Mouse (Mus musculus) stomach, embryonic 15.5 days (tissue): ENCODE results near the gene Ccdc12. TPM values are rescaled to one million over a fixed set of nuclear protein-coding genes. Genes with fewer than 3 reads are reported as not detected.

Experiments
- ATAC-seq: fragments of 200-750 bp; cut with Nextera tagmentation; 2 replicates; pipeline ENCODE4 v1.8.0; 2017; ENCODE audit warnings: low read depth, moderate number of reproducible peaks, moderate TSS enrichment; ENCODE audit not compliant: insufficient read depth, low FRiP score
- H3K27ac ChIP-seq: fragments of 300-500 bp; sonication (generic); 2 replicates; pipeline ENCODE4 v1.5.1; 2015; ENCODE audit warnings: mild to moderate bottlenecking, inconsistent platforms
- H3K27me3 ChIP-seq: fragments of 300-500 bp; sonication (generic); replicated peaks from 2 replicates; pipeline ENCODE4 v1.6.1; 2015; ENCODE audit warnings: inconsistent platforms
- H3K36me3 ChIP-seq: fragments of 300-500 bp; sonication (generic); 2 replicates; pipeline ENCODE4 v1.6.1; 2015; ENCODE audit warnings: inconsistent platforms
- H3K4me1 ChIP-seq: fragments of 300-500 bp; sonication (generic); 2 replicates; pipeline ENCODE4 v1.6.1; 2015; ENCODE audit warnings: inconsistent platforms
- H3K4me2 ChIP-seq: fragments of 300-500 bp; sonication (generic); 2 replicates; pipeline ENCODE4 v1.6.1; 2015; ENCODE audit warnings: mild to moderate bottlenecking, inconsistent platforms
- H3K4me3 ChIP-seq: fragments of 300-500 bp; sonication (generic); replicated peaks from 2 replicates; pipeline ENCODE4 v1.5.1; 2015; ENCODE audit warnings: inconsistent platforms
- H3K9ac ChIP-seq: fragments of 300-500 bp; sonication (generic); 2 replicates; pipeline ENCODE4 v1.6.1; 2015; ENCODE audit warnings: inconsistent platforms
- H3K9me3 ChIP-seq: fragments of 300-500 bp; sonication (generic); 2 replicates; pipeline ENCODE4 v1.6.1; 2016; ENCODE audit warnings: inconsistent platforms
- WGBS: fragments of 180-500 bp; shearing (Covaris S2); methylation state at CpG from one replicate; pipeline ENCODE4 v1.1.7; 2015; 5-methylcytosine and 5-hydroxymethylcytosine counted together
- polyA plus RNA-seq: library from polyadenylated mRNA; unstranded; fragments of >200 nt; fragmentation: Nextera tagmentation; extraction: Ambion mirVana; gene quantifications from 2 replicates; pipeline ENCODE4 v1.2.1, GENCODE M21; 2015

The Ccdc12 gene
- polyA plus RNA-seq, 1 experiment from 2014 or later, result 160 TPM

GRCm38 (mm10) chr9:110716775-110717174 is 60.5 kb downstream of the Ccdc12 start:
- no peak for ATAC-seq
- H3K9me3 ChIP-seq, result no peaks in the 10 kb centered on the region
- WGBS, result 32% methylated on average over 4 of the region's 4 CpGs

GRCm38 (mm10) chr9:110718071-110718470 is 61.8 kb downstream of the Ccdc12 start:
- Histone ChIP-seq H3K36me3 (peaks cover 3% of the 10 kb centered on the region; the same call in 1 of the 2 replicates), H3K27ac (no peak overlapping the region), H3K9ac (no peak overlapping the region), H3K9me3 (no peaks in the 10 kb centered on the region), H3K4me1 (0 out of 2 replicates have a peak, but pooled peaks cover 5% of the 10 kb centered on the region), H3K27me3 (no peaks in the 10 kb centered on the region), H3K4me3 (no peak overlapping the region), H3K4me2 (no peak overlapping the region)
- WGBS, result 86% methylated on average over 6 of the region's 6 CpGs
- ATAC-seq, result no peak

More at GRCm38 (mm10) chr9:110716775-110717174, 60.5 kb downstream of the Ccdc12 start:
- H3K27me3 ChIP-seq, result no peaks in the 10 kb centered on the region
- H3K9ac ChIP-seq, result no peak overlapping the region
- no peak overlapping the region for H3K4me3 ChIP-seq
- 0 out of 2 replicates have a peak, but pooled peaks cover 5% of the 10 kb centered on the region for H3K4me1 ChIP-seq
- H3K27ac ChIP-seq, result no peak overlapping the region
- H3K36me3 ChIP-seq, result peaks cover 8% of the 10 kb centered on the region; the same call in 1 of the 2 replicates
- no peak overlapping the region for H3K4me2 ChIP-seq

GRCm38 (mm10) chr9:110718810-110719209 is 62.5 kb downstream of the Ccdc12 start:
- no peak overlapping the region for H3K4me3 ChIP-seq
- peaks cover 3% of the 10 kb centered on the region; the same call in 1 of the 2 replicates for H3K36me3 ChIP-seq
- H3K4me2 ChIP-seq, result no peak overlapping the region
- H3K27ac ChIP-seq, result no peak overlapping the region
- no peak overlapping the region for H3K9ac ChIP-seq
- H3K9me3 ChIP-seq, result no peaks in the 10 kb centered on the region
- H3K27me3 ChIP-seq, result no peaks in the 10 kb centered on the region
- H3K4me1 ChIP-seq, result 0 out of 2 replicates have a peak, but pooled peaks cover 5% of the 10 kb centered on the region
- 70% methylated on average over 3 of the region's 3 CpGs for WGBS
- ATAC-seq, result no peak

GRCm38 (mm10) chr9:110719977-110720376 is 63.7 kb downstream of the Ccdc12 start:
- 44% methylated on average over 5 of the region's 5 CpGs for WGBS
- Histone ChIP-seq H3K4me2 (no peak overlapping the region), H3K9ac (no peak overlapping the region), H3K4me3 (no peak overlapping the region), H3K36me3 (peaks cover 4% of the 10 kb centered on the region; the same call in 1 of the 2 replicates), H3K27me3 (no peaks in the 10 kb centered on the region), H3K27ac (no peak overlapping the region), H3K9me3 (no peaks in the 10 kb centered on the region), H3K4me1 (0 out of 2 replicates have a peak, but pooled peaks cover 5% of the 10 kb centered on the region)
- no peak for ATAC-seq

- 90% methylated on average over 10 of the region's 10 CpGs for WGBS
- Histone ChIP-seq H3K9ac (no peak overlapping the region), H3K36me3 (peaks cover 4% of the 10 kb centered on the region; the same call in 1 of the 2 replicates), H3K9me3 (no peaks in the 10 kb centered on the region), H3K4me3 (no peak overlapping the region), H3K4me2 (no peak overlapping the region), H3K27me3 (peaks cover 5% of the 10 kb centered on the region), H3K4me1 (peaks cover 16% of the 10 kb centered on the region; the same call in 1 of the 2 replicates), H3K27ac (no peak overlapping the region)
- ATAC-seq, result no peak
Observed at GRCm38 (mm10) chr9:110722060-110722459, 65.8 kb downstream of the Ccdc12 start.

GRCm38 (mm10) chr9:110725721-110726135 is 69.4 kb downstream of the Ccdc12 start:
- WGBS, result 15% methylated on average over 9 of the region's 9 CpGs
- H3K27ac ChIP-seq, result no peak overlapping the region
- 0 out of 2 replicates have a peak, but pooled peaks have one; percentile 8 for ATAC-seq
- no peak overlapping the region for H3K4me2 ChIP-seq
- peaks cover 4% of the 10 kb centered on the region; the same call in 1 of the 2 replicates for H3K36me3 ChIP-seq
- H3K27me3 ChIP-seq, result peaks cover 19% of the 10 kb centered on the region
- no peak overlapping the region for H3K4me3 ChIP-seq
- H3K9ac ChIP-seq, result no peak overlapping the region
- peaks cover 14% of the 10 kb centered on the region; the same call in 1 of the 2 replicates for H3K4me1 ChIP-seq
- H3K9me3 ChIP-seq, result no peaks in the 10 kb centered on the region

GRCm38 (mm10) chr9:110726867-110727266 is 70.6 kb downstream of the Ccdc12 start:
- H3K4me2 ChIP-seq, result peak overlapping the region; percentile 34
- H3K9me3 ChIP-seq, result no peaks in the 10 kb centered on the region
- peak overlapping the region; percentile 8; the same call in 1 of the 2 replicates for H3K4me3 ChIP-seq
- peaks cover 4% of the 10 kb centered on the region; the same call in 1 of the 2 replicates for H3K36me3 ChIP-seq
- H3K9ac ChIP-seq, result no peak overlapping the region
- ATAC-seq, result no peak
- H3K27ac ChIP-seq, result no peak overlapping the region
- WGBS, result 44% methylated on average over 33 of the region's 33 CpGs
- H3K27me3 ChIP-seq, result peaks cover 19% of the 10 kb centered on the region
- H3K4me1 ChIP-seq, result peaks cover 14% of the 10 kb centered on the region; the same call in 1 of the 2 replicates

GRCm38 (mm10) chr9:110729841-110730240 is 73.5 kb downstream of the Ccdc12 start:
- Histone ChIP-seq H3K27ac (no peak overlapping the region), H3K9ac (no peak overlapping the region), H3K4me1 (peaks cover 40% of the 10 kb centered on the region), H3K9me3 (no peaks in the 10 kb centered on the region), H3K4me3 (no peak overlapping the region), H3K36me3 (no peaks in the 10 kb centered on the region), H3K4me2 (no peak overlapping the region), H3K27me3 (peaks cover 19% of the 10 kb centered on the region)
- ATAC-seq, result no peak
- 24% methylated on average over 8 of the region's 8 CpGs for WGBS

- H3K4me1 ChIP-seq, result peaks cover 31% of the 10 kb centered on the region
- WGBS, result 56% methylated on average over 4 of the region's 4 CpGs
- no peak for ATAC-seq
- H3K9me3 ChIP-seq, result no peaks in the 10 kb centered on the region
- H3K27me3 ChIP-seq, result peaks cover 15% of the 10 kb centered on the region
- H3K4me2 ChIP-seq, result no peak overlapping the region
- H3K27ac ChIP-seq, result no peak overlapping the region
- H3K9ac ChIP-seq, result no peak overlapping the region
- no peaks in the 10 kb centered on the region for H3K36me3 ChIP-seq
- no peak overlapping the region for H3K4me3 ChIP-seq
Observed at GRCm38 (mm10) chr9:110731859-110732258, 75.6 kb downstream of the Ccdc12 start.

GRCm38 (mm10) chr9:110732623-110733022 is 76.3 kb downstream of the Ccdc12 start:
- H3K4me2 ChIP-seq, result peak overlapping the region; percentile 71
- under 1% methylated on average over 26 of the region's 26 CpGs for WGBS
- H3K36me3 ChIP-seq, result no peaks in the 10 kb centered on the region
- ATAC-seq, result peak; percentile 91
- H3K4me1 ChIP-seq, result peaks cover 27% of the 10 kb centered on the region
- no peak overlapping the region for H3K9ac ChIP-seq
- H3K27me3 ChIP-seq, result 0 out of 2 replicates have a peak, but pooled peaks cover 8% of the 10 kb centered on the region
- no peaks in the 10 kb centered on the region for H3K9me3 ChIP-seq
- H3K27ac ChIP-seq, result peak overlapping the region; percentile 76
- H3K4me3 ChIP-seq, result peak overlapping the region; percentile 33

GRCm38 (mm10) chr9:110733102-110733501 is 76.8 kb downstream of the Ccdc12 start:
- Histone ChIP-seq H3K9ac (no peak overlapping the region), H3K4me2 (peak overlapping the region; percentile 71), H3K36me3 (no peaks in the 10 kb centered on the region), H3K4me1 (peaks cover 27% of the 10 kb centered on the region), H3K27me3 (0 out of 2 replicates have a peak, but pooled peaks cover 5% of the 10 kb centered on the region), H3K9me3 (no peaks in the 10 kb centered on the region), H3K27ac (peak overlapping the region; percentile 76), H3K4me3 (peak overlapping the region; percentile 33)
- 6% methylated on average over 8 of the region's 8 CpGs for WGBS
- no peak for ATAC-seq

- Histone ChIP-seq H3K27ac (no peak overlapping the region), H3K4me2 (no peak overlapping the region), H3K36me3 (no peaks in the 10 kb centered on the region), H3K27me3 (no peaks in the 10 kb centered on the region), H3K4me1 (peaks cover 27% of the 10 kb centered on the region), H3K9ac (no peak overlapping the region), H3K9me3 (no peaks in the 10 kb centered on the region), H3K4me3 (no peak overlapping the region)
- ATAC-seq, result no peak
- 74% methylated on average over 7 of the region's 7 CpGs for WGBS
Observed at GRCm38 (mm10) chr9:110734154-110734553, 77.9 kb downstream of the Ccdc12 start.
